Mouse (Mus musculus) forebrain, embryonic 11.5 days (tissue): ENCODE measurements around the gene Gm4756. TPM values are rescaled to one million over a fixed set of nuclear protein-coding genes. Genes with fewer than 3 reads are reported as not detected.

Experiments used
- ATAC-seq: fragments of 200-750 bp; cut with Nextera tagmentation; replicated peaks from 2 replicates; pipeline ENCODE4 v1.8.0; 2017; ENCODE audit warnings: moderate TSS enrichment; ENCODE audit not compliant: low FRiP score
- DNase-seq: peaks from one replicate; pipeline ENCODE4 v3.0.0-alpha.2; 2017; ENCODE audit warnings: low spot score
- H3K27ac ChIP-seq: fragments of 300-500 bp; sonication (generic); 2 replicates; pipeline ENCODE4 v1.5.1; 2014; ENCODE audit warnings: low read depth, low read length
- H3K27me3 ChIP-seq: fragments of 300-500 bp; sonication (generic); 2 replicates; pipeline ENCODE4 v1.6.1; 2014; ENCODE audit warnings: mild to moderate bottlenecking, low read length, mixed read lengths; ENCODE audit not compliant: control insufficient read depth, insufficient read depth
- H3K36me3 ChIP-seq: fragments of 300-500 bp; sonication (generic); 2 replicates; pipeline ENCODE4 v1.6.1; 2014; ENCODE audit warnings: mild to moderate bottlenecking, low read length, moderate library complexity, mixed read lengths; ENCODE audit not compliant: control insufficient read depth, insufficient read depth
- H3K4me1 ChIP-seq: fragments of 300-500 bp; sonication (generic); replicated peaks from 2 replicates; pipeline ENCODE4 v1.6.1; 2014; ENCODE audit warnings: low read length, mixed read lengths; ENCODE audit not compliant: control insufficient read depth, insufficient read depth
- H3K4me2 ChIP-seq: fragments of 300-500 bp; sonication (generic); 2 replicates; pipeline ENCODE4 v1.6.1; 2014; ENCODE audit warnings: low read depth, mild to moderate bottlenecking, low read length, moderate library complexity, mixed read lengths; ENCODE audit not compliant: severe bottlenecking
- H3K4me3 ChIP-seq: fragments of 300-500 bp; sonication (generic); 2 replicates; pipeline ENCODE4 v1.5.1; 2014; ENCODE audit warnings: low read depth, low read length
- H3K9ac ChIP-seq: fragments of 300-500 bp; sonication (generic); 2 replicates; pipeline ENCODE4 v1.6.1; 2014; ENCODE audit warnings: low read length
- H3K9me3 ChIP-seq: fragments of 300-500 bp; sonication (generic); 2 replicates; pipeline ENCODE4 v1.6.1; 2016; ENCODE audit warnings: low read length, mixed read lengths; ENCODE audit not compliant: control insufficient read depth
- WGBS: fragments of 180-500 bp; shearing (Covaris S2); extraction: QIAGEN DNeasy Blood & Tissue Kit; methylation state at CpG from one replicate; pipeline ENCODE4 v1.1.7; 2014; 5-methylcytosine and 5-hydroxymethylcytosine counted together
- polyA plus RNA-seq: library from polyadenylated mRNA; unstranded; fragments of >200 nt; fragmentation: Nextera tagmentation; extraction: Ambion mirVana; gene quantifications from 2 replicates; pipeline ENCODE4 v1.2.1, GENCODE M21; 2014

Gene Gm4756
- polyA plus RNA-seq, 1 experiment from 2014 or later, result not detected

DNA sequence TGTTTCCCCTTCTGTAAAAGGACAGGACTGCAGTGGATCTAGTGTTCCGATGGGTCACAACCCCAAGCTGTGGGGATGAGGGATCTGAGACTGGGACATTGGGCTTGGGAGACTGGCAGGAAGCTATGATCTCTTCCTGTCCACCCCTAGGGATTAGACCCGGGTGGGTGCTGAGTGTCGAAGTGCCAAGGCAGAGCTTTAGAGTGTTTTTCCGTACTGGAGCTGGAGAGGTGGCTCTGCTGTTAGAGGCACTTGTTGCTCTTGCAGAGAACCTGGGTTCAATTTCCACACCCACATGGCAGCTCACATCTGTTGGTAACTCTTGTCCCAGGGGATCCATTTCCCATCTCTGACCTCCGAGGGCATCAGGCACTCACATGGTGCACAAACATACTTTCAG lies 16.6 kb upstream of the Gm4756 start:
- Histone ChIP-seq H3K27ac (no peak overlapping the region), H3K4me1 (0 out of 2 replicates have a peak, but pooled peaks cover 7% of the 10 kb centered on the region), H3K9ac (no peak overlapping the region), H3K36me3 (no peaks in the 10 kb centered on the region), H3K9me3 (no peaks in the 10 kb centered on the region), H3K4me2 (no peak overlapping the region), H3K4me3 (no peak overlapping the region), H3K27me3 (0 out of 2 replicates have a peak, but pooled peaks cover 2% of the 10 kb centered on the region)
- no peak for ATAC-seq
- 85% methylated on average over 5 of the region's 5 CpGs for WGBS
- DNase-seq, result no peak

DNA sequence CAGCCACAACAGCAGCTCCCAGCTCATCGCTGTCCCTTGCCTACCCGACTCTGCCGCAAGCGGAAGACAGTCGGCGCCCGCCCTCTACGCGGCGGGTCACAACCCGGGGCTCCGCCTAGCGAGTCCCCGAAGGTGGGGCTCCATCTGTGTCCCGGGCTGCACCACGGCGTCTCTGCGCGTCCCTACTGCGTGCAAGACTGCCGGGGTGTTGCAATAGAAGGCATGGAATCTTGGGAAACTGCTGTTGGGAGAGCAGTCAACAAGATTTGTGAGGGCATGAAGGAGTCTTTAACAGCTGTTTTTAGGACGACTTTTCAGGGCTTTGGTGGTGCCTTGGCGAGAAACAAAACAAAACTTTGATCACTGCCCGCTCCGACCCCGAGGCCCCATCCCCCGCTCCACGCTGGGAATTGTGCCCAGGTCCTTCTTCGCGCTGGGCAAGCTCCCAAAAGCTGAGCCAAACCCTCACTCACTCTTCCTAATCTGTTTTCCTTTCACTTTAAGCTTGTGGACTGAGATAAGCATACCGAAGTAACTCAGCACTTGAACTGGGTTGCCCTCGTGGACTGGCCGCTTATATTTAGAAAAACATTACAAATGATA lies 15.4 kb upstream of the Gm4756 start, which contains the start of gene Dhrs7:
Gene Dhrs7, minus strand, starts transcription at position 175 of the 603 bp plus-strand sequence.
- DNase-seq (peak; percentile 85), ATAC-seq (peak; percentile 87)
- Histone ChIP-seq H3K9me3 (no peaks in the 10 kb centered on the region), H3K9ac (peak within 1 kb of the TSS; percentile 64), H3K4me2 (peak within 1 kb of the TSS; percentile 95), H3K4me3 (peak within 1 kb of the TSS; percentile 50), H3K27ac (no peak within 1 kb of the TSS), H3K36me3 (no peaks in the 10 kb centered on the region), H3K27me3 (0 out of 2 replicates have a peak, but pooled peaks cover 2% of the 10 kb centered on the region), H3K4me1 (0 out of 2 replicates have a peak, but pooled peaks cover 7% of the 10 kb centered on the region)
- 3% methylated on average over 33 of the region's 33 CpGs for WGBS

DNA sequence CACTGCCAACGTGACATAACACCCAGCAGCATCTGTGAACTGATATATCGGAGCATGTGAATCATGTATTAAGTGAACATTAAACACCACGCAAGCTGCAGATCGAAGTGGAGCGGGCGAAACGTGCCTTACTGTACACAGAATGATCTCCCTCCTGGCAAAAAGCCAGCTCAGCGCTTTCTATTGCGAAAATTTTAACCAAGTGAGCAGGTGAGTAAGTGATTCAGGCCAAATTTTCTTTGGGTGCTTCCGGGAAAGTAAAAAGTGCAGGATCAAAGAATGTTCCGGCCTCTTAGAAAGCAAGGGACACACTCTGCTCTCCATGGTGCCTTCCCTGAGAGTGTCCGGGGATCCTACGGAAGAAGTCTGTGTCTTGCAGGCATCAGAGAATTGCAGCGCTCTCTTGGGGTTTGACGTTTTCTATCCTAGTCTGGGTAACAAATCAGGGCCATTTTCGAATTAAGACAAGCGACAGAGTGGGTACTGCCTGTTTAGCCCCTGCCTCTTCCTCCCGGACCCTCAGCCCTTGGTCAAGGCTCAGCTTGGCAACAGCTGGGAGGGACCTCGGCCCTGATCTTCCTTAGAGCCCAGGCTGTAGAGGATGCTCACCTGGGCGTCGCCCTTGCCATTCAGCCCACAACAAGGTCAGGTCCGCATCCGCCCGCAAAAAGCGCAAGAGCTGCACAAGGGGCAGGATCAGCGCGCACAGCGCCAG lies 14.7 kb upstream of the Gm4756 start:
- WGBS, result 14% methylated on average over 28 of the region's 28 CpGs
- Histone ChIP-seq H3K9me3 (no peaks in the 10 kb centered on the region), H3K4me3 (peak overlapping the region; percentile 50), H3K4me1 (0 out of 2 replicates have a peak, but pooled peaks cover 7% of the 10 kb centered on the region), H3K36me3 (no peaks in the 10 kb centered on the region), H3K4me2 (peak overlapping the region; percentile 95), H3K27me3 (0 out of 2 replicates have a peak, but pooled peaks cover 2% of the 10 kb centered on the region), H3K27ac (no peak overlapping the region), H3K9ac (peak overlapping the region; percentile 64)
- no peak for DNase-seq
- peak; percentile 49; the same call in 1 of the 2 replicates for ATAC-seq

DNA sequence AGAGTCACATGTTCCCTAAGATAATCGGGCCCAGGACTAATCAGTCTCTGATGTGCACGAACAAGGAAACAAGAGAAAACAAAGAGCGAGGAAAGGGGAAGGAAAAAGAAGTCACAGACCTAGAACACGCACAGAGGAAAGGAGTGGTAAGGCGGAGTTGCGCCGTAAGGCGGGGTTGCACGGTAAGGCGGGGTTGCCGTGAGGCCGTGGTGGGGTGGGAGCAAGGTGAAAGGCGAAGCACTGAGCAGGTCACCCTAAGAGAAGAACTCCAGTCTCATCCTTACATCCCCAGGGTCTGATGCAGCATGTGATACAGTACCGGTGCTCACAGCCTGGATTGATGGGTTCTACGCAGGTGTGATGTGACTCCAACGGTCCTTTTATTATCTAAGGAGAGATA lies 6.3 kb upstream of the Gm4756 start:
- H3K27ac ChIP-seq, result no peak overlapping the region
- 94% methylated on average over 16 of the region's 16 CpGs for WGBS
- no peak for DNase-seq

DNA sequence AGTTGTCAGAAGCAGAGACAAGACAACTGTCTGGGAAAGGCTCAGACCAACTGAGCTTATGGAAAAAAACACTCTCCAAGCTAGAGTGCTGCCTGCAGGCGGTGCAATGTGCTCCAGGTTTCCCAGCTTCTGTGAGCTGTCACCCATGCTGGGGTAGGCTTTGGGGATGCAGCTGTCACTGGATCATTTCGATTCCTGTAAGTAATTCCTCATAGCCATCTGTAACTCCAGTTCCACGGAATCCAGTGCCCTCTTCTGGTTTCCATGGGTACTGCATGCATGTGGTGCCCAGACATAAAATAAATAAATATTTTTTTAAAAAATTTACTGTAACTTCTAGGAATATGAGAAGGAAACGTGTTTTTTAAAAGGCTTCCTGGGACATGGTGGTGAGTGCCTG lies 5.2 kb upstream of the Gm4756 start:
- H3K4me1 ChIP-seq, result no peaks in the 10 kb centered on the region
- no peaks in the 10 kb centered on the region for H3K27me3 ChIP-seq
- no peak overlapping the region for H3K27ac ChIP-seq
- H3K9me3 ChIP-seq, result no peaks in the 10 kb centered on the region
- H3K36me3 ChIP-seq, result no peaks in the 10 kb centered on the region
- H3K9ac ChIP-seq, result no peak overlapping the region
- DNase-seq (peak; percentile 70), ATAC-seq (0 out of 2 replicates have a peak, but pooled peaks have one; percentile 15)
- H3K4me2 ChIP-seq, result no peak overlapping the region
- WGBS, result 19% methylated on average over 4 of the region's 4 CpGs
- H3K4me3 ChIP-seq, result no peak overlapping the region

More for the DNA sequence above, 6.3 kb upstream of the Gm4756 start:
- ATAC-seq, result no peak
- Histone ChIP-seq H3K27me3 (no peaks in the 10 kb centered on the region), H3K36me3 (no peaks in the 10 kb centered on the region), H3K4me1 (no peaks in the 10 kb centered on the region), H3K4me3 (no peak overlapping the region), H3K9me3 (no peaks in the 10 kb centered on the region), H3K4me2 (no peak overlapping the region), H3K9ac (no peak overlapping the region)

DNA sequence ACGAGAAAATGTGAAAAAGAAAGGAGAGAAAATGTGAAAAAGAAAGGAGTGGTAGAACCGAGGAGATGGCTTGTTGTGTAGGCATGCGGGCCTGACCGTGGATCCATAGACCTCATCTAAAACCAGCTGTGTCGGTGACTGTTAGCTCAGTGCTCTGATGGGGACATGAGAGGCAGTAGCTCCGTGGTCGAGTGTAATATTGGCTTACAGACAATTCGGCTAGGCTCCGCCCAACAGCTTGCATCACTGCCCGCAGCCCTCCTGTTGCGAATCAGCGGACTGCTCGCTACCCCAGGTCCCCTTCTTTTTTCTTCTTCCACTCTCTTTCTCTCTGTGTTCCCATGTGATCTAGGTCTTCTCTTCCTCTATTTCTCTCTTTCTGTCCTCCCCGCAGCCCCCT lies 540 bp downstream of the Gm4756 start:
- Histone ChIP-seq H3K9me3 (no peaks in the 10 kb centered on the region), H3K27ac (no peak overlapping the region), H3K4me3 (no peak overlapping the region), H3K4me1 (no peaks in the 10 kb centered on the region), H3K36me3 (no peaks in the 10 kb centered on the region), H3K4me2 (no peak overlapping the region), H3K9ac (no peak overlapping the region), H3K27me3 (no peaks in the 10 kb centered on the region)
- WGBS, result 94% methylated on average over 14 of the region's 14 CpGs
- ATAC-seq (no peak), DNase-seq (no peak)

DNA sequence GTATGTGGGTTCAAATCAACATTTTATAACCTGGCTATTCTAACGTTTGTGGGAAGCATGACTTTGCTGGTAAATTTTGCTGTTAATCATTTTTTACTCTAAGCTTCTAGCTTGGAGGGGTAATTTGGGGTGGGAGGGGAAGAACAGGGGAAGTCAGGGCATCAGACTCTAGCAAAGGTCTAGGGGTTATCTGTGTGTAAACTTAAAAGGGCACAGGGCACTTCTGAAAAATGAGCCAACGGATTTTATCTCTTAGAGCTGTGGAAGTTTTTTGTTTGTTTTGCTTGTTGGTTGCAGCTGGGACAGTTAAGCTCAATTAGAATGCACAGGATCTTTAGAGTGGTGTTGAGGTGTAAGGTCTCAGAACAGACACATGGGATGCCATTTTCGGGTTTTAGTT lies 11.4 kb downstream of the Gm4756 start:
- ATAC-seq, result no peak
- Histone ChIP-seq H3K4me3 (no peak overlapping the region), H3K36me3 (no peaks in the 10 kb centered on the region), H3K27ac (no peak overlapping the region), H3K27me3 (no peaks in the 10 kb centered on the region), H3K9ac (no peak overlapping the region), H3K4me2 (no peak overlapping the region), H3K4me1 (no peaks in the 10 kb centered on the region), H3K9me3 (no peaks in the 10 kb centered on the region)
- DNase-seq, result no peak
- WGBS, result 85% methylated on average over 3 of the region's 3 CpGs

DNA sequence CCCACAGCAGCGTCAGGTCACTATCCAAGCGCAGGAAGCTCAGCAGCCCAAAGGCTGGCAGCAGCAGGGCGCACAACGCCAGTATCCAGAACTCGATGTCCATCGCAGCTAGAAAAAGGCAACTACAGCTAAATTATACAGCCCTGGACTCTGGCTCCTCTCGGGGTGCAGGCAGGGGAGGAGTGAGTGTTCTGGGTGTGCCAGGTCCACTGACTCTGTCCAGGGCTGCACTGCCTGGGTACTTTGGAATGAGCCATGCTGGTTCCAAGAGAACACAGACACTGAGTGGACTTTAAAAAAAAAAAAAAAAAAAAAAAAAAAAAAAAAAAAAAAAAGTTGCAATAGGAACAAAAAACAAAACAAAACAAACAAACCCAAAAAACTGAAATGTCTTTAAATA lies 20.7 kb downstream of the Gm4756 start:
- no peak for DNase-seq
- H3K4me3 ChIP-seq, result no peak overlapping the region
- no peak overlapping the region for H3K9ac ChIP-seq
- ATAC-seq, result no peak
- H3K9me3 ChIP-seq, result no peaks in the 10 kb centered on the region
- no peaks in the 10 kb centered on the region for H3K27me3 ChIP-seq
- no peak overlapping the region for H3K4me2 ChIP-seq
- no peaks in the 10 kb centered on the region for H3K36me3 ChIP-seq
- 95% methylated on average over 7 of the region's 7 CpGs for WGBS
- H3K4me1 ChIP-seq, result no peaks in the 10 kb centered on the region
- no peak overlapping the region for H3K27ac ChIP-seq
